Mouse (Mus musculus) ES-Bruce4 (cell line): ENCODE results near the gene Grrp1.

ENCODE experiments used
- CTCF ChIP-seq: IDR thresholded peaks from one replicate; pipeline ENCODE4 v1.8.1; 2011; ENCODE audit warnings: low read depth, low read length
- EP300 ChIP-seq: IDR thresholded peaks from 2 replicates; pipeline ENCODE4 v1.6.1; 2011; ENCODE audit warnings: low read depth, low read length; ENCODE audit not compliant: insufficient read depth
- POLR2A ChIP-seq: IDR thresholded peaks from one replicate; pipeline ENCODE4 v1.8.1; 2011; ENCODE audit warnings: low read length; ENCODE audit not compliant: insufficient read depth

DNA sequence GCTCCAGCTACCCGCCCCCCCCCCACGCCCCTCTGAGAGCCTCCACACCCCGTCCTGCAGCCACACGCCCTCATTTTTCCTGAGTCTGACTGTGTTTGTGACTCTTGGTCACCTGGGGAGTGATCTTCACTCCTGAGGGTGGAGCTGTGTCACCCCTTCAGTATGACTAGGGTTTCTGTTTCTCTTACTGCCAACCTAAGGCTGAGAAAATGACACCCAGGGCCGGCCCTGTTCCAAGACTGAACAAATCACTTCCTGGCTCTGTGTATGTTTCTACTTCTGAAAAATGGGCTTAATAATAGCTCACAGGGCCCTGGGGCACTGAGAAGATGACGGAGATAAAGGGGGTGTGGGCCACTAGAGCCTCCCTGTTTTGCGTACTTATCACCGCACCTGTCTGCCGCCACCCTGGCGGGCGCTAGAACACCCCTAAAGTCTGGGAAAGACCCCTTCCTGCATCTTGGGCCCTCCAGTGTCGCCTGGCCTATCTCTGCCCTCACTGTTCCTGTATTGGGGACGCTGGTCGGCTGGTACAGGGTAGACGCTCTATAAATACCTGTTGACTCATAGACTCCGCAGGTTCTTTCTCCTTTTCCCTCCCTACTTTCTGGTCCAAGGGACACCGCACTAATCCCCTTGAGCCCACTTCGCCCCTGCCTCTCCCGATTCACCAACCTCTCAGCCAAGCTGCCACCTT lies 16.2 kb downstream of the Grrp1 start:
- no peak for TF ChIP-seq CTCF
- TF ChIP-seq POLR2A: no peak
- no peak for TF ChIP-seq EP300
